Mouse (Mus musculus) forebrain, embryonic 11.5 days (tissue): ENCODE measurements at regions not wholly inside any gene's neighbourhood (a gene's known extent, or its start where the extent isn't known, plus 50 kb on each side); places are given as distances from the start of the nearest gene placed in this dataset.

Experiments used
- ATAC-seq: fragments of 200-750 bp; cut with Nextera tagmentation; replicated peaks from 2 replicates; pipeline ENCODE4 v1.8.0; 2017; ENCODE audit warnings: moderate TSS enrichment; ENCODE audit not compliant: low FRiP score
- DNase-seq: peaks from one replicate; pipeline ENCODE4 v3.0.0-alpha.2; 2017; ENCODE audit warnings: low spot score
- H3K27ac ChIP-seq: fragments of 300-500 bp; sonication (generic); 2 replicates; pipeline ENCODE4 v1.5.1; 2014; ENCODE audit warnings: low read depth, low read length
- H3K27me3 ChIP-seq: fragments of 300-500 bp; sonication (generic); 2 replicates; pipeline ENCODE4 v1.6.1; 2014; ENCODE audit warnings: mild to moderate bottlenecking, low read length, mixed read lengths; ENCODE audit not compliant: control insufficient read depth, insufficient read depth
- H3K36me3 ChIP-seq: fragments of 300-500 bp; sonication (generic); 2 replicates; pipeline ENCODE4 v1.6.1; 2014; ENCODE audit warnings: mild to moderate bottlenecking, low read length, moderate library complexity, mixed read lengths; ENCODE audit not compliant: control insufficient read depth, insufficient read depth
- H3K4me1 ChIP-seq: fragments of 300-500 bp; sonication (generic); replicated peaks from 2 replicates; pipeline ENCODE4 v1.6.1; 2014; ENCODE audit warnings: low read length, mixed read lengths; ENCODE audit not compliant: control insufficient read depth, insufficient read depth
- H3K4me2 ChIP-seq: fragments of 300-500 bp; sonication (generic); 2 replicates; pipeline ENCODE4 v1.6.1; 2014; ENCODE audit warnings: low read depth, mild to moderate bottlenecking, low read length, moderate library complexity, mixed read lengths; ENCODE audit not compliant: severe bottlenecking
- H3K4me3 ChIP-seq: fragments of 300-500 bp; sonication (generic); 2 replicates; pipeline ENCODE4 v1.5.1; 2014; ENCODE audit warnings: low read depth, low read length
- H3K9ac ChIP-seq: fragments of 300-500 bp; sonication (generic); 2 replicates; pipeline ENCODE4 v1.6.1; 2014; ENCODE audit warnings: low read length
- H3K9me3 ChIP-seq: fragments of 300-500 bp; sonication (generic); 2 replicates; pipeline ENCODE4 v1.6.1; 2016; ENCODE audit warnings: low read length, mixed read lengths; ENCODE audit not compliant: control insufficient read depth
- WGBS: fragments of 180-500 bp; shearing (Covaris S2); extraction: QIAGEN DNeasy Blood & Tissue Kit; methylation state at CpG from one replicate; pipeline ENCODE4 v1.1.7; 2014; 5-methylcytosine and 5-hydroxymethylcytosine counted together

GRCm38 (mm10) chr1:75833071-75833830 is 287.2 kb downstream of the Slc4a3 start:
- Histone ChIP-seq H3K9ac (no peak overlapping the region), H3K4me2 (no peak overlapping the region), H3K9me3 (no peaks in the 10 kb centered on the region), H3K4me1 (no peaks in the 10 kb centered on the region), H3K27me3 (no peaks in the 10 kb centered on the region), H3K4me3 (no peak overlapping the region), H3K36me3 (no peaks in the 10 kb centered on the region), H3K27ac (no peak overlapping the region)
- DNase-seq = no peak
- 54% methylated on average over 12 of the region's 12 CpGs for WGBS
- no peak for ATAC-seq

- Histone ChIP-seq H3K4me1 (no peaks in the 10 kb centered on the region), H3K4me2 (no peak overlapping the region), H3K27me3 (no peaks in the 10 kb centered on the region), H3K27ac (no peak overlapping the region), H3K36me3 (no peaks in the 10 kb centered on the region), H3K4me3 (no peak overlapping the region), H3K9ac (no peak overlapping the region), H3K9me3 (no peaks in the 10 kb centered on the region)
- ATAC-seq (no peak), DNase-seq (no peak)
- 80% methylated on average over 3 of the region's 3 CpGs for WGBS
Measured at GRCm38 (mm10) chr1:75834361-75834760, 288.3 kb downstream of the Slc4a3 start.

DNA sequence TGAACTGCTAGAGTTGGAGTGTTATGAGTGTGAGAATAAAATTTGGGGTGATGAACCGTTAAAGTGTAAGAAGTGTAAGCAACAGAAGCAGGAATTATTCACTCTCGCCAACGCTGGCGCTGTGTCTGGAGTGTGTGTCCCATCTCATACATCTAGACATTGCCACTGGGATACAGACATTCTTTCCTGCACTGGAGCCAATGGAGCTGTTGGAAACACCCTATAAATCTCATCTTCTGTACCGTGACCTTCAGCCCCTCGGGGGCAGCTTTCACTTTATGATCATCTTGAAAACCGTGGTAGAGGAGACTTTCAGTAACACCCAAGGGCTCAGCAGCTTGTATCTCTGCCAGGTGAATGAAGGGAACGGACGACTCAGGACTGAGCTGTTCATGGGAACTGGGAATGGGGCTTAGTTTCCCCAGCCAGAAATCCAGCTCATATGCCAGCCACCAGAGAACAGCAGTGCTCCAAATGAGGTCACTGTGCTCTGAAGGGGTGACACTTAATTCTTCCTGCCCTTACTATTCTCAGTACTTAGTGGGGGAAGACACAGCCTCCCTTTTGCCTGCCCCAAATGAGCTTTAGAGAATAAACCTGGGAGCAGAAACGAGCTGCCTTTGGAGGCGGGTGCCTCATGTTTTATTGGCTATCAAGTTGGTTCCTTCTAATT is 293.6 kb downstream of the Slc4a3 start:
- Histone ChIP-seq H3K36me3 (no peaks in the 10 kb centered on the region), H3K4me1 (peaks cover 1% of the 10 kb centered on the region; the same call in 1 of the 2 replicates), H3K9ac (no peak overlapping the region), H3K9me3 (no peaks in the 10 kb centered on the region), H3K27me3 (no peaks in the 10 kb centered on the region), H3K4me2 (no peak overlapping the region), H3K27ac (no peak overlapping the region), H3K4me3 (no peak overlapping the region)
- DNase-seq (no peak), ATAC-seq (no peak)
- 88% methylated on average over 11 of the region's 11 CpGs for WGBS

GRCm38 (mm10) chr1:75842396-75842795 is 296.3 kb downstream of the Slc4a3 start:
- Histone ChIP-seq H3K27ac (no peak overlapping the region), H3K4me1 (peaks cover 3% of the 10 kb centered on the region; the same call in 1 of the 2 replicates), H3K4me3 (no peak overlapping the region), H3K4me2 (no peak overlapping the region), H3K9me3 (no peaks in the 10 kb centered on the region), H3K27me3 (no peaks in the 10 kb centered on the region), H3K9ac (no peak overlapping the region), H3K36me3 (no peaks in the 10 kb centered on the region)
- 41% methylated on average over 4 of the region's 4 CpGs for WGBS
- DNase-seq (no peak), ATAC-seq (no peak)

- WGBS = 95% methylated on average over 6 of the region's 6 CpGs
- no peak overlapping the region for H3K4me3 ChIP-seq
- no peaks in the 10 kb centered on the region for H3K27me3 ChIP-seq
- H3K27ac ChIP-seq = no peak overlapping the region
- no peak overlapping the region for H3K4me2 ChIP-seq
- ATAC-seq (no peak), DNase-seq (no peak)
- no peak overlapping the region for H3K9ac ChIP-seq
- H3K4me1 ChIP-seq = peaks cover 3% of the 10 kb centered on the region; the same call in 1 of the 2 replicates
- H3K9me3 ChIP-seq = no peaks in the 10 kb centered on the region
- H3K36me3 ChIP-seq = no peaks in the 10 kb centered on the region
Measured at GRCm38 (mm10) chr1:75843326-75843725, 297.3 kb downstream of the Slc4a3 start.

DNA sequence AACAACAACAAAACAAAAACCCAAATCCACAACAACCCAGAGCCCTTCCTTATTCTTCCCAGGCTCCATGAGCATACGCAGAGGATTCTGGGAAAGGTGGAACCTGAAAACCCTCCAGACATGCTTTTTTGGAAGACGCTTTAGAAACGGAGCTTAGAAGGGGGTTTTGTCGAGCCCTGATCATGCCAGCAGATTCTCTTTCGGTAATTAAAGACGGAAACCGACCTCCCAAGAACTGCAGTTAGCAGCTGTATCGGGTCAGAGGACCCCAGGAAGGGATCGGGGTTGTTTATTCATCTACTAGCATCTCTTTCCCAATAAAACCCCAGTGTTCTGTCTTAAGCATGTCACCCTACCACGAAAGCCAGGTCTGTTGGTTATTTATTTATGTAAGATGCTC is 298.1 kb downstream of the Slc4a3 start:
- Histone ChIP-seq H3K4me2 (no peak overlapping the region), H3K9me3 (no peaks in the 10 kb centered on the region), H3K36me3 (no peaks in the 10 kb centered on the region), H3K4me3 (no peak overlapping the region), H3K27ac (no peak overlapping the region), H3K4me1 (peaks cover 3% of the 10 kb centered on the region; the same call in 1 of the 2 replicates), H3K27me3 (no peaks in the 10 kb centered on the region), H3K9ac (no peak overlapping the region)
- DNase-seq (no peak), ATAC-seq (no peak)
- 77% methylated on average over 10 of the region's 10 CpGs for WGBS

DNA sequence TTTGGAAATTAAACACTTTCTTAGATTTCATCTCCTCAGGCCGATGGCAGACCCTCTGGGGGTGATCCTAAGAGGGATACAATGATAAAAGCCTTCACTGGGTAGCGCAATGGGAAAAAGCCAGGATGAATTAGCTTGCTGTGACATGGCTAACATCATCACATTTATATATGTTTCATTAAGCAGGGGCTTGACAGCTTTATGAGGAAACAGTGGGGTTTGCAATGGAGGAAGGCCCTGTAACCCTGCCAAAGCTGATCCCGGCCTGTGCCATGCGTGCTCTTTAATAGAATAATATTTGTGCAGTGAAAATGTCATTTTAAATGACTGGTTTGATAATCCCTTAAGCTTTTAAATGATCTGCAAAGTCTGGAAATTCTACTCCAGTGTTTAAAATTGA is 298.5 kb downstream of the Slc4a3 start:
- H3K36me3 ChIP-seq = no peaks in the 10 kb centered on the region
- H3K4me1 ChIP-seq = peaks cover 3% of the 10 kb centered on the region; the same call in 1 of the 2 replicates
- H3K27ac ChIP-seq = no peak overlapping the region
- no peaks in the 10 kb centered on the region for H3K9me3 ChIP-seq
- H3K9ac ChIP-seq = no peak overlapping the region
- H3K27me3 ChIP-seq = no peaks in the 10 kb centered on the region
- DNase-seq (no peak), ATAC-seq (no peak)
- H3K4me2 ChIP-seq = no peak overlapping the region
- 69% methylated on average over 4 of the region's 4 CpGs for WGBS
- H3K4me3 ChIP-seq = no peak overlapping the region

DNA sequence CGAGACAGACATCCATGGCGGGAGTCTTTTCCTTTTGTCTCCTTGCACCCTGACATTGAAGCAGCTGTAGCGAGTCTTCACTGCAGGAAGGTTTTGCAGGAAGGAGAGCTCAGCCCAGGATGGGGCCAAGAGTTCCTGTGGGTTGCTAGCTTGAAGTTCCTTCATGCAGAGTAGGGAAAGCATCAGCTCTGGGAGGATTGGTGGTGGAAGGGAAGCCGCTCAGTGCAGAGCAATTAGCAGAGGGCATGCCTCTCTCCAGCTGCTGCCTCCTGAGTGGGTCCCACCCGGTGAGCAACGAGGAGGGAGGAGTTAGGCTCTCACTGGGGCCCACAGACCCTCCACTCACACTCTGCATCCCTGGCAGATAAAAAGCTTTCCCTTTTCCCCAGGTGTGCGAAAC is 298.9 kb downstream of the Slc4a3 start:
- Histone ChIP-seq H3K27me3 (no peaks in the 10 kb centered on the region), H3K4me3 (no peak overlapping the region), H3K36me3 (no peaks in the 10 kb centered on the region), H3K4me2 (no peak overlapping the region), H3K27ac (no peak overlapping the region), H3K9ac (no peak overlapping the region), H3K9me3 (no peaks in the 10 kb centered on the region), H3K4me1 (peaks cover 3% of the 10 kb centered on the region; the same call in 1 of the 2 replicates)
- ATAC-seq = no peak
- DNase-seq = no peak
- 40% methylated on average over 7 of the region's 7 CpGs for WGBS
